Mouse (Mus musculus): ENCODE measurements at regions not wholly inside any gene's neighbourhood (a gene's known extent, or its start where the extent isn't known, plus 50 kb on each side); places are given as distances from the start of the nearest gene placed in this dataset.

- in situ Hi-C loops (cut with MboI; ENCODE audit: unreplicated experiment in 2 of 2), result no loop called here
Measured at GRCm38 (mm10) chr16:68017672-68018071, 397.0 kb upstream of the Cadm2 start.

GRCm38 (mm10) chr16:67989671-67990070, 369.0 kb upstream of the Cadm2 start:
- in situ Hi-C loops (cut with MboI; ENCODE audit: unreplicated experiment in 2 of 2), result no loop called here

GRCm38 (mm10) chr16:67976565-67976964, 355.9 kb upstream of the Cadm2 start:
- in situ Hi-C loops (cut with MboI; ENCODE audit: unreplicated experiment in 2 of 2), result no loop called here

GRCm38 (mm10) chr16:67968311-67969145, 347.8 kb upstream of the Cadm2 start:
- in situ Hi-C loops (cut with MboI; ENCODE audit: unreplicated experiment in 2 of 2), result no loop called here

- in situ Hi-C loops (cut with MboI; ENCODE audit: unreplicated experiment in 2 of 2), result no loop called here
Measured at GRCm38 (mm10) chr16:67949112-67949511, 328.4 kb upstream of the Cadm2 start.

- in situ Hi-C loops (cut with MboI; ENCODE audit: unreplicated experiment in 2 of 2), result no loop called here
Measured at GRCm38 (mm10) chr16:67944406-67944805, 323.7 kb upstream of the Cadm2 start.

GRCm38 (mm10) chr16:67919175-67919574, 298.5 kb upstream of the Cadm2 start:
- in situ Hi-C loops (cut with MboI; ENCODE audit: unreplicated experiment in 2 of 2), result no loop called here

- in situ Hi-C loops (cut with MboI; ENCODE audit: unreplicated experiment in 2 of 2), result no loop called here
Measured at GRCm38 (mm10) chr16:67871304-67872022, 250.8 kb upstream of the Cadm2 start.

- in situ Hi-C loops (cut with MboI; ENCODE audit: unreplicated experiment in 2 of 2), result no loop called here
Measured at GRCm38 (mm10) chr16:67850201-67850600, 229.5 kb upstream of the Cadm2 start.

GRCm38 (mm10) chr16:67844481-67844880, 223.8 kb upstream of the Cadm2 start:
- in situ Hi-C loops (cut with MboI; ENCODE audit: unreplicated experiment in 2 of 2), result no loop called here

GRCm38 (mm10) chr16:67797236-67797635, 176.5 kb upstream of the Cadm2 start:
- in situ Hi-C loops (cut with MboI; ENCODE audit: unreplicated experiment in 2 of 2), result no loop called here

GRCm38 (mm10) chr16:67776091-67776490, 155.4 kb upstream of the Cadm2 start:
- in situ Hi-C loops (cut with MboI; ENCODE audit: unreplicated experiment in 2 of 2), result loop anchor here (10.0 kb wide), 1 partner anchor 1591 kb away; no protein-coding TSS in a partner anchor

GRCm38 (mm10) chr16:67769114-67769513, 148.4 kb upstream of the Cadm2 start:
- in situ Hi-C loops (cut with MboI; ENCODE audit: unreplicated experiment in 2 of 2), result no loop called here

- in situ Hi-C loops (cut with MboI; ENCODE audit: unreplicated experiment in 2 of 2), result no loop called here
Measured at GRCm38 (mm10) chr16:67735398-67735797, 114.7 kb upstream of the Cadm2 start.

GRCm38 (mm10) chr16:67698619-67699018, 77.9 kb upstream of the Cadm2 start:
- in situ Hi-C loops (cut with MboI; ENCODE audit: unreplicated experiment in 2 of 2), result no loop called here

Data from v-Abl transformed pro-B cells (cell line).